In genomic region chr19:25236596-25237491, GRCm38 (mm10) we compare ENCODE assay signal across 9 mouse cellular contexts. TPM values are rescaled to one million over a fixed set of nuclear protein-coding genes. Genes with fewer than 3 reads are reported as not detected.
DNase-seq lines count a peak whose midpoint lies in the region; ATAC-seq and TF ChIP-seq lines count a peak whose summit lies in the region.
"Had no signal": no experiment of that assay in that cellular context is flagged by ENCODE, and none has a peak within 500 bp of the region (broad histone marks: within the 10 kb centered on the region; RNA-seq: fewer than 3 reads in every experiment).

Gene Kank1 (plus strand): TSS chr19:25236975.

- peak within 1 kb of the TSS; percentile 97 for H3K4me2 ChIP-seq in forebrain, embryonic 13.5 days
- H3K4me2 ChIP-seq in heart, embryonic 14.5 days (ENCODE audit: low read length), result peak within 1 kb of the TSS; percentile 85
- peak within 1 kb of the TSS; percentile 95 for H3K4me2 ChIP-seq in kidney, postnatal 0 days (ENCODE audit: low read length)
- H3K4me2 ChIP-seq in liver, embryonic 12.5 days, result peak within 1 kb of the TSS; percentile 72

- ATAC-seq in forebrain, embryonic 13.5 days, result peak; percentile 92
- ATAC-seq in heart, embryonic 14.5 days (ENCODE audit: insufficient number of reproducible peaks, insufficient read depth, low FRiP score, low read depth), result peak; percentile 83
- peak; percentile 88 for ATAC-seq in kidney, postnatal 0 days (replicated peaks; ENCODE audit: low FRiP score, low read depth)
- ATAC-seq in liver, embryonic 12.5 days, result peak; percentile 71

- H3K9me3 ChIP-seq in forebrain, embryonic 13.5 days (replicated peaks), result no peaks in the 10 kb centered on the region
- H3K9me3 ChIP-seq in heart, embryonic 14.5 days (ENCODE audit: control insufficient read depth, low read length), result no peaks in the 10 kb centered on the region
- H3K9me3 ChIP-seq in kidney, postnatal 0 days (replicated peaks; ENCODE audit: low read length), result no peaks in the 10 kb centered on the region
- H3K9me3 ChIP-seq in liver, embryonic 12.5 days (replicated peaks), result no peaks in the 10 kb centered on the region

- peak within 1 kb of the TSS; percentile 64 for H3K9ac ChIP-seq in forebrain, embryonic 13.5 days
- H3K9ac ChIP-seq in heart, embryonic 14.5 days (ENCODE audit: low read length), result peak within 1 kb of the TSS; percentile 83
- peak within 1 kb of the TSS; percentile 61 for H3K9ac ChIP-seq in kidney, postnatal 0 days (ENCODE audit: low read depth, low read length)
- H3K9ac ChIP-seq in liver, embryonic 12.5 days, result peak within 1 kb of the TSS; percentile 31

- TF ChIP-seq POLR2A in spleen, adult 2 months (IDR thresholded peaks at IDR 0.05; ENCODE audit: low read depth, low read length), result no peak

- peak in 1 of 2 experiments; percentile 3 for DNase-seq in spleen, adult 2 months (ENCODE audit: low read depth in 1 of 2, low spot score in 2 of 2)
- DNase-seq in spleen, adult 12 weeks (ENCODE audit: low spot score), result no peak
- DNase-seq in kidney, postnatal 0 days (ENCODE audit: low spot score), result peak; percentile 63
- DNase-seq in neural tube, embryonic 10.5 days (ENCODE audit: extremely low spot score, low spot score), result peak; percentile 87
- peak; percentile 85 for DNase-seq in testis, postnatal 10 days (ENCODE audit: low spot score)

- under 1% methylated on average over 76 of the region's 76 CpGs for WGBS in spleen, adult 2 months
- WGBS in forebrain, embryonic 13.5 days, result under 1% methylated on average over 76 of the region's 76 CpGs
- under 1% methylated on average over 76 of the region's 76 CpGs for WGBS in heart, embryonic 14.5 days
- under 1% methylated on average over 74 of the region's 76 CpGs for WGBS in kidney, postnatal 0 days
- WGBS in liver, embryonic 12.5 days (ENCODE audit: insufficient replicate concordance), result 2% methylated on average over 76 of the region's 76 CpGs

- H3K36me3 ChIP-seq in spleen, adult 2 months (ENCODE audit: control insufficient read depth, insufficient read depth, low read length), result no peaks in the 10 kb centered on the region
- H3K36me3 ChIP-seq in forebrain, embryonic 13.5 days (ENCODE audit: poor library complexity, severe bottlenecking), result no peaks in the 10 kb centered on the region
- H3K36me3 ChIP-seq in heart, embryonic 14.5 days (ENCODE audit: control insufficient read depth, insufficient read depth, low read length), result no peaks in the 10 kb centered on the region
- no peaks in the 10 kb centered on the region for H3K36me3 ChIP-seq in kidney, postnatal 0 days (ENCODE audit: insufficient read depth, low read length)
- H3K36me3 ChIP-seq in liver, embryonic 12.5 days, result no peaks in the 10 kb centered on the region
- H3K36me3 ChIP-seq: G1E had no signal

- peak within 1 kb of the TSS; percentile 23; the same call in 1 of the 2 replicates for H3K4me3 ChIP-seq in spleen, adult 2 months (ENCODE audit: extremely low read depth, insufficient read depth, insufficient read length)
- peak within 1 kb of the TSS; percentile 56 for H3K4me3 ChIP-seq in forebrain, embryonic 13.5 days
- H3K4me3 ChIP-seq in heart, embryonic 14.5 days (ENCODE audit: control insufficient read depth in 1 of 2, insufficient read depth in 1 of 2, low read depth in 1 of 2, low read length in 2 of 2), result peak within 1 kb of the TSS; percentile 74 to 75
- peak within 1 kb of the TSS; percentile 63 for H3K4me3 ChIP-seq in kidney, postnatal 0 days (replicated peaks; ENCODE audit: low read depth, low read length)
- peak within 1 kb of the TSS; percentile 58 for H3K4me3 ChIP-seq in liver, embryonic 12.5 days

- H3K27me3 ChIP-seq in spleen, adult 2 months (ENCODE audit: control insufficient read depth, insufficient read depth, low read length), result peaks cover 21% of the 10 kb centered on the region
- peaks cover 24% of the 10 kb centered on the region for H3K27me3 ChIP-seq in forebrain, embryonic 13.5 days
- 0 out of 2 replicates have a peak, but pooled peaks cover 8% of the 10 kb centered on the region for H3K27me3 ChIP-seq in heart, embryonic 14.5 days (ENCODE audit: control insufficient read depth, insufficient read depth, low read length)
- H3K27me3 ChIP-seq in kidney, postnatal 0 days (ENCODE audit: insufficient read depth, low read length), result 0 out of 2 replicates have a peak, but pooled peaks cover 3% of the 10 kb centered on the region
- H3K27me3 ChIP-seq in liver, embryonic 12.5 days (replicated peaks), result peaks cover 64% of the 10 kb centered on the region

- peaks cover 8% of the 10 kb centered on the region for H3K4me1 ChIP-seq in spleen, adult 2 months (ENCODE audit: control insufficient read depth, insufficient read depth, insufficient read length)
- peaks cover 12% of the 10 kb centered on the region for H3K4me1 ChIP-seq in forebrain, embryonic 13.5 days
- peaks cover 10 to 15% of the 10 kb centered on the region in 2 experiments for H3K4me1 ChIP-seq in heart, embryonic 14.5 days (ENCODE audit: control insufficient read depth in 2 of 2, insufficient read depth in 2 of 2, low read length in 2 of 2)
- 0 out of 2 replicates have a peak, but pooled peaks cover 5% of the 10 kb centered on the region for H3K4me1 ChIP-seq in kidney, postnatal 0 days (replicated peaks; ENCODE audit: insufficient read depth, low read length)
- peaks cover 7% of the 10 kb centered on the region; the same call in 1 of the 2 replicates for H3K4me1 ChIP-seq in liver, embryonic 12.5 days

- TF ChIP-seq CTCF in spleen, adult 2 months (IDR thresholded peaks at IDR 0.05; ENCODE audit: extremely low read depth, insufficient read depth, insufficient read length, insufficient replicate concordance), result no peak
- no peak for TF ChIP-seq CTCF in kidney, postnatal 0 days (IDR thresholded peaks at IDR 0.05; ENCODE audit: low read depth)

- H3K27ac ChIP-seq in spleen, adult 2 months (ENCODE audit: insufficient read depth, low read length), result no peak within 1 kb of the TSS
- H3K27ac ChIP-seq in forebrain, embryonic 13.5 days, result peak within 1 kb of the TSS; percentile 42
- peak within 1 kb of the TSS; percentile 70 to 85 for H3K27ac ChIP-seq in heart, embryonic 14.5 days (replicated peaks in 1 of 2; ENCODE audit: control insufficient read depth in 1 of 2, insufficient read depth in 1 of 2, low read depth in 2 of 2, low read length in 2 of 2)
- peak within 1 kb of the TSS; percentile 84 for H3K27ac ChIP-seq in kidney, postnatal 0 days
- peak within 1 kb of the TSS; percentile 48; the same call in 1 of the 2 replicates for H3K27ac ChIP-seq in liver, embryonic 12.5 days

RNA-seq across cellular contexts. Expression of gene Kank1, which starts in this region (rescaled TPM):
- 4.9 and 5.2 TPM in 2 replicates for polyA plus RNA-seq in spleen, adult 2 months (2012; rRNA removed)
- polyA plus RNA-seq in forebrain, embryonic 13.5 days (2015; fragmentation: Nextera tagmentation; extraction: Ambion mirVana), result 2.7 and 3.1 TPM in 2 replicates
- 43.2 and 46.4 TPM in 2 replicates for polyA plus RNA-seq in heart, embryonic 14.5 days (2014; fragmentation: Nextera tagmentation; extraction: Ambion mirVana)
- polyA plus RNA-seq in kidney, postnatal 0 days (2015; fragmentation: Nextera tagmentation; extraction: Ambion mirVana), result 18.4 and 21.6 TPM in 2 replicates
- polyA plus RNA-seq in liver, embryonic 12.5 days (2016; fragmentation: Nextera tagmentation; extraction: Ambion mirVana), result 7.8 and 8.0 TPM in 2 replicates
- polyA plus RNA-seq: G1E had no signal

Comparison
In these comparisons a context has a peak if more than half of its experiments do, and no peak if none do; other contexts are left out.
1. H3K4me3 ChIP-seq: peak in every context shown above with its lines; median percentile 74 in heart, embryonic 14.5 days; 63 in kidney, postnatal 0 days; 58 in liver, embryonic 12.5 days; 56 in forebrain, embryonic 13.5 days; 23 in spleen, adult 2 months.
2. H3K9ac ChIP-seq: peak in every context shown above with its lines; median percentile 83 in heart, embryonic 14.5 days; 64 in forebrain, embryonic 13.5 days; 61 in kidney, postnatal 0 days; 31 in liver, embryonic 12.5 days.